Mouse (Mus musculus): ENCODE measurements around the gene Nmrk2. TPM values are rescaled to one million over a fixed set of nuclear protein-coding genes. Genes with fewer than 3 reads are reported as not detected.
A peak's percentile ranks its signal among the peaks of the same experiment; 100 is the strongest.

Gene Nmrk2
- polyA plus RNA-seq, 1 experiment, result not detected

- H3K4me3 ChIP-seq (ENCODE audit: control insufficient read depth, low read depth, low read length), result no peak overlapping the region
- H3K4me1 ChIP-seq (ENCODE audit: control insufficient read depth, insufficient read depth, low read length), result peaks cover 4% of the 10 kb centered on the region
- no peaks in the 10 kb centered on the region for H3K27me3 ChIP-seq (ENCODE audit: control insufficient read depth, insufficient read depth, low read length)
- no peaks in the 10 kb centered on the region for H3K36me3 ChIP-seq (ENCODE audit: control insufficient read depth, insufficient read depth, low read length)
- TF ChIP-seq CTCF (IDR thresholded peaks at IDR 0.05; ENCODE audit: control insufficient read depth, insufficient read depth, insufficient replicate concordance, low read depth, low read length), result no peak
- TF ChIP-seq POLR2A (IDR thresholded peaks at IDR 0.05; ENCODE audit: control insufficient read depth, low read depth, low read length), result no peak
- H3K27ac ChIP-seq (ENCODE audit: control insufficient read depth, insufficient read depth, low read depth, low read length), result no peak overlapping the region
Measured at GRCm38 (mm10) chr10:81216260-81216659, 14.4 kb upstream of the Nmrk2 start.

GRCm38 (mm10) chr10:81210154-81210553 lies 8.3 kb upstream of the Nmrk2 start:
- no peak overlapping the region for H3K27ac ChIP-seq (ENCODE audit: control insufficient read depth, insufficient read depth, low read depth, low read length)
- H3K36me3 ChIP-seq (ENCODE audit: control insufficient read depth, insufficient read depth, low read length), result no peaks in the 10 kb centered on the region
- no peaks in the 10 kb centered on the region for H3K27me3 ChIP-seq (ENCODE audit: control insufficient read depth, insufficient read depth, low read length)
- TF ChIP-seq CTCF (IDR thresholded peaks at IDR 0.05; ENCODE audit: control insufficient read depth, insufficient read depth, insufficient replicate concordance, low read depth, low read length) (peak; percentile 65; the same call in 1 of the 2 replicates), POLR2A (IDR thresholded peaks at IDR 0.05; ENCODE audit: control insufficient read depth, low read depth, low read length) (no peak)
- H3K4me1 ChIP-seq (ENCODE audit: control insufficient read depth, insufficient read depth, low read length), result peaks cover 4% of the 10 kb centered on the region
- H3K4me3 ChIP-seq (ENCODE audit: control insufficient read depth, low read depth, low read length), result no peak overlapping the region

GRCm38 (mm10) chr10:81204137-81204536 lies 2.3 kb upstream of the Nmrk2 start:
- Histone ChIP-seq H3K4me1 (ENCODE audit: control insufficient read depth, insufficient read depth, low read length) (no peaks in the 10 kb centered on the region), H3K27ac (ENCODE audit: control insufficient read depth, insufficient read depth, low read depth, low read length) (no peak overlapping the region), H3K4me3 (ENCODE audit: control insufficient read depth, low read depth, low read length) (no peak overlapping the region), H3K27me3 (ENCODE audit: control insufficient read depth, insufficient read depth, low read length) (no peaks in the 10 kb centered on the region), H3K36me3 (ENCODE audit: control insufficient read depth, insufficient read depth, low read length) (no peaks in the 10 kb centered on the region)
- TF ChIP-seq POLR2A (IDR thresholded peaks at IDR 0.05; ENCODE audit: control insufficient read depth, low read depth, low read length) (no peak), CTCF (IDR thresholded peaks at IDR 0.05; ENCODE audit: control insufficient read depth, insufficient read depth, insufficient replicate concordance, low read depth, low read length) (no peak)

GRCm38 (mm10) chr10:81202978-81203720 lies 1.3 kb upstream of the Nmrk2 start:
- Histone ChIP-seq H3K27ac (ENCODE audit: control insufficient read depth, insufficient read depth, low read depth, low read length) (no peak overlapping the region), H3K36me3 (ENCODE audit: control insufficient read depth, insufficient read depth, low read length) (no peaks in the 10 kb centered on the region), H3K4me1 (ENCODE audit: control insufficient read depth, insufficient read depth, low read length) (no peaks in the 10 kb centered on the region), H3K4me3 (ENCODE audit: control insufficient read depth, low read depth, low read length) (no peak overlapping the region), H3K27me3 (ENCODE audit: control insufficient read depth, insufficient read depth, low read length) (no peaks in the 10 kb centered on the region)
- TF ChIP-seq POLR2A (IDR thresholded peaks at IDR 0.05; ENCODE audit: control insufficient read depth, low read depth, low read length) (no peak), CTCF (IDR thresholded peaks at IDR 0.05; ENCODE audit: control insufficient read depth, insufficient read depth, insufficient replicate concordance, low read depth, low read length) (no peak)

GRCm38 (mm10) chr10:81200605-81201287 lies 1.1 kb downstream of the Nmrk2 start:
- no peaks in the 10 kb centered on the region for H3K27me3 ChIP-seq (ENCODE audit: control insufficient read depth, insufficient read depth, low read length)
- H3K36me3 ChIP-seq (ENCODE audit: control insufficient read depth, insufficient read depth, low read length), result no peaks in the 10 kb centered on the region
- H3K4me3 ChIP-seq (ENCODE audit: control insufficient read depth, low read depth, low read length), result no peak overlapping the region
- no peak overlapping the region for H3K27ac ChIP-seq (ENCODE audit: control insufficient read depth, insufficient read depth, low read depth, low read length)
- TF ChIP-seq CTCF (IDR thresholded peaks at IDR 0.05; ENCODE audit: control insufficient read depth, insufficient read depth, insufficient replicate concordance, low read depth, low read length) (no peak), POLR2A (IDR thresholded peaks at IDR 0.05; ENCODE audit: control insufficient read depth, low read depth, low read length) (no peak)
- H3K4me1 ChIP-seq (ENCODE audit: control insufficient read depth, insufficient read depth, low read length), result peaks cover 2% of the 10 kb centered on the region; the same call in 1 of the 2 replicates

- no peak overlapping the region for H3K27ac ChIP-seq (ENCODE audit: control insufficient read depth, insufficient read depth, low read depth, low read length)
- peaks cover 5% of the 10 kb centered on the region for H3K4me1 ChIP-seq (ENCODE audit: control insufficient read depth, insufficient read depth, low read length)
- H3K36me3 ChIP-seq (ENCODE audit: control insufficient read depth, insufficient read depth, low read length), result no peaks in the 10 kb centered on the region
- H3K27me3 ChIP-seq (ENCODE audit: control insufficient read depth, insufficient read depth, low read length), result no peaks in the 10 kb centered on the region
- TF ChIP-seq CTCF (IDR thresholded peaks at IDR 0.05; ENCODE audit: control insufficient read depth, insufficient read depth, insufficient replicate concordance, low read depth, low read length) (no peak), POLR2A (IDR thresholded peaks at IDR 0.05; ENCODE audit: control insufficient read depth, low read depth, low read length) (no peak)
- no peak overlapping the region for H3K4me3 ChIP-seq (ENCODE audit: control insufficient read depth, low read depth, low read length)
Measured at GRCm38 (mm10) chr10:81200141-81200540, 1.7 kb downstream of the Nmrk2 start.

GRCm38 (mm10) chr10:81198990-81199389 lies 2.9 kb downstream of the Nmrk2 start:
- Histone ChIP-seq H3K36me3 (ENCODE audit: control insufficient read depth, insufficient read depth, low read length) (no peaks in the 10 kb centered on the region), H3K4me3 (ENCODE audit: control insufficient read depth, low read depth, low read length) (no peak overlapping the region), H3K4me1 (ENCODE audit: control insufficient read depth, insufficient read depth, low read length) (peaks cover 12% of the 10 kb centered on the region), H3K27ac (ENCODE audit: control insufficient read depth, insufficient read depth, low read depth, low read length) (no peak overlapping the region), H3K27me3 (ENCODE audit: control insufficient read depth, insufficient read depth, low read length) (no peaks in the 10 kb centered on the region)
- TF ChIP-seq CTCF (IDR thresholded peaks at IDR 0.05; ENCODE audit: control insufficient read depth, insufficient read depth, insufficient replicate concordance, low read depth, low read length), result no peak
- no peak for TF ChIP-seq POLR2A (IDR thresholded peaks at IDR 0.05; ENCODE audit: control insufficient read depth, low read depth, low read length)

Data from testis, adult 2 months (tissue).